Mouse (Mus musculus) liver, embryonic 12.5 days (tissue): ENCODE measurements around the gene Myl12a. TPM values are rescaled to one million over a fixed set of nuclear protein-coding genes. Genes with fewer than 3 reads are reported as not detected.

Source experiments
- ATAC-seq: fragments of 200-750 bp; cut with Nextera tagmentation; 2 replicates; pipeline ENCODE4 v1.8.0; 2017; ENCODE audit warnings: moderate number of reproducible peaks, mild to moderate bottlenecking, moderate library complexity
- H3K27ac ChIP-seq: fragments of 300-500 bp; sonication (generic); 2 replicates; pipeline ENCODE4 v1.5.1; 2016; ENCODE audit warnings: mild to moderate bottlenecking
- H3K27me3 ChIP-seq: fragments of 300-500 bp; sonication (generic); replicated peaks from 2 replicates; pipeline ENCODE4 v1.6.1; 2016; ENCODE audit warnings: mild to moderate bottlenecking, moderate library complexity
- H3K36me3 ChIP-seq: fragments of 300-500 bp; sonication (generic); 2 replicates; pipeline ENCODE4 v1.6.1; 2016; ENCODE audit warnings: mild to moderate bottlenecking, moderate library complexity
- H3K4me1 ChIP-seq: fragments of 300-500 bp; sonication (generic); 2 replicates; pipeline ENCODE4 v1.6.1; 2016
- H3K4me2 ChIP-seq: fragments of 300-500 bp; sonication (generic); 2 replicates; pipeline ENCODE4 v1.6.1; 2016; ENCODE audit warnings: mild to moderate bottlenecking, moderate library complexity
- H3K4me3 ChIP-seq: fragments of 300-500 bp; sonication (generic); 2 replicates; pipeline ENCODE4 v1.5.1; 2016; ENCODE audit warnings: mild to moderate bottlenecking, moderate library complexity
- H3K9ac ChIP-seq: fragments of 300-500 bp; sonication (generic); 2 replicates; pipeline ENCODE4 v1.6.1; 2016; ENCODE audit warnings: mild to moderate bottlenecking, moderate library complexity
- H3K9me3 ChIP-seq: fragments of 300-500 bp; sonication (generic); replicated peaks from 2 replicates; pipeline ENCODE4 v1.6.1; 2016; ENCODE audit warnings: mild to moderate bottlenecking, moderate library complexity
- WGBS: fragments of 180-500 bp; shearing (Covaris S2); methylation state at CpG from one replicate; pipeline ENCODE4 v1.1.7; 2016; ENCODE audit not compliant: insufficient replicate concordance; 5-methylcytosine and 5-hydroxymethylcytosine counted together
- polyA plus RNA-seq: library from polyadenylated mRNA; unstranded; fragments of >200 nt; fragmentation: Nextera tagmentation; extraction: Ambion mirVana; gene quantifications from 2 replicates; pipeline ENCODE4 v1.2.1, GENCODE M21; 2016

Myl12a gene
- polyA plus RNA-seq, 1 experiment from 2014 or later: 292 TPM

DNA sequence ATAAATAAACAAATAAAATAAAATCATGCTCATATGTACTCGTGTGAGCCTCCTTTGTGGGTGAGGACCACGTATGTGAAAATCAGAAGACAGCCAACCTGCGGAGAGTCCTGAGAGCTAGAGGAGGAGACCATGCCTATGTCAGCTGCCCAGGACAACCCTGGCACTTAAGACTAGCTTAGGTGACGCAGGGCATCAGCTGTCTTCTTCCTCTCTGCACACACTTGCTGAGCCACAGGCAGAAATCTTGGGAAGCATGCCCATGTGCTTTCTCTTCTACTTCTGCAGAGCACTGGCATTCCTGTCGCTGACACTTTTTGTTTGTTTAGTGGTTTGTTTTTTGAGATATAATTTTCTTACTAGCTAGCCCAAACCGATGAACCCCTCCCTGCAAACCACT is 7.1 kb downstream of the Myl12a start:
- H3K27me3 ChIP-seq: no peaks in the 10 kb centered on the region
- 86% methylated on average over 6 of the region's 6 CpGs for WGBS
- H3K9ac ChIP-seq: no peak overlapping the region
- H3K27ac ChIP-seq: no peak overlapping the region
- ATAC-seq: no peak
- H3K36me3 ChIP-seq: peaks cover 62% of the 10 kb centered on the region
- H3K4me2 ChIP-seq: no peak overlapping the region
- no peaks in the 10 kb centered on the region for H3K9me3 ChIP-seq
- peaks cover 57% of the 10 kb centered on the region for H3K4me1 ChIP-seq
- H3K4me3 ChIP-seq: no peak overlapping the region

GRCm38 (mm10) chr17:70994671-70995070 is 8.0 kb downstream of the Myl12a start:
- Histone ChIP-seq H3K9me3 (no peaks in the 10 kb centered on the region), H3K4me3 (no peak overlapping the region), H3K27ac (no peak overlapping the region), H3K4me1 (peaks cover 52% of the 10 kb centered on the region), H3K4me2 (no peak overlapping the region), H3K9ac (no peak overlapping the region), H3K27me3 (no peaks in the 10 kb centered on the region), H3K36me3 (peaks cover 57% of the 10 kb centered on the region)
- ATAC-seq: no peak
- WGBS: 66% methylated on average over 6 of the region's 6 CpGs

DNA sequence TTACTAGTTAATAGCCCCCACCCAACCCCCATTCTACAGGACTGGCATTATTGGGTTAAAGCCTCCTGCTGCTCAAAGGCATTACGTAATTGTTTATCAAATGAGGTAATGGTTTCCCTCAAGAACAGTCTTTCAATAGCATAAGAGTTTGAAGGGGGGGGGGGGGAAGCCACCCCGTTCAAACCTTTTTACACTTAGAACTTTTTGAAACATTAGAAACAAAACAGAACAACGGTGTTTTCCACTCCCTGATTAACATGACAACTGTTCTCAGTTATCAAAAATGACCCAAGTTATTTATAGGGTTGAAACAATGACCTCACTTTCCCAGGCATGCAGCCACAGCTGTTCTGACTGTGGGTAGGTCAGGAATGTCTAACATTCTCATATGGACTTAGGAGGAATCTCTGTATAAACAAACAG is 9.3 kb downstream of the Myl12a start:
- peaks cover 56% of the 10 kb centered on the region for H3K4me1 ChIP-seq
- no peak overlapping the region for H3K27ac ChIP-seq
- H3K4me2 ChIP-seq: no peak overlapping the region
- no peaks in the 10 kb centered on the region for H3K27me3 ChIP-seq
- H3K9ac ChIP-seq: no peak overlapping the region
- peaks cover 56% of the 10 kb centered on the region for H3K36me3 ChIP-seq
- H3K9me3 ChIP-seq: no peaks in the 10 kb centered on the region
- H3K4me3 ChIP-seq: no peak overlapping the region
- WGBS: 74% methylated on average over 3 of the region's 3 CpGs
- ATAC-seq: no peak

- no peaks in the 10 kb centered on the region for H3K9me3 ChIP-seq
- WGBS: 87% methylated on average over 9 of the region's 9 CpGs
- no peak overlapping the region for H3K4me3 ChIP-seq
- peaks cover 56% of the 10 kb centered on the region for H3K4me1 ChIP-seq
- H3K27me3 ChIP-seq: no peaks in the 10 kb centered on the region
- peaks cover 60% of the 10 kb centered on the region for H3K36me3 ChIP-seq
- ATAC-seq: no peak
- no peak overlapping the region; the same call in 1 of the 2 replicates for H3K9ac ChIP-seq
- no peak overlapping the region for H3K4me2 ChIP-seq
- H3K27ac ChIP-seq: 0 out of 2 replicates have a peak overlapping the region, but pooled peaks have one; percentile 23
These were observed 10.0 kb downstream of the Myl12a start for GRCm38 (mm10) chr17:70992662-70993061.

DNA sequence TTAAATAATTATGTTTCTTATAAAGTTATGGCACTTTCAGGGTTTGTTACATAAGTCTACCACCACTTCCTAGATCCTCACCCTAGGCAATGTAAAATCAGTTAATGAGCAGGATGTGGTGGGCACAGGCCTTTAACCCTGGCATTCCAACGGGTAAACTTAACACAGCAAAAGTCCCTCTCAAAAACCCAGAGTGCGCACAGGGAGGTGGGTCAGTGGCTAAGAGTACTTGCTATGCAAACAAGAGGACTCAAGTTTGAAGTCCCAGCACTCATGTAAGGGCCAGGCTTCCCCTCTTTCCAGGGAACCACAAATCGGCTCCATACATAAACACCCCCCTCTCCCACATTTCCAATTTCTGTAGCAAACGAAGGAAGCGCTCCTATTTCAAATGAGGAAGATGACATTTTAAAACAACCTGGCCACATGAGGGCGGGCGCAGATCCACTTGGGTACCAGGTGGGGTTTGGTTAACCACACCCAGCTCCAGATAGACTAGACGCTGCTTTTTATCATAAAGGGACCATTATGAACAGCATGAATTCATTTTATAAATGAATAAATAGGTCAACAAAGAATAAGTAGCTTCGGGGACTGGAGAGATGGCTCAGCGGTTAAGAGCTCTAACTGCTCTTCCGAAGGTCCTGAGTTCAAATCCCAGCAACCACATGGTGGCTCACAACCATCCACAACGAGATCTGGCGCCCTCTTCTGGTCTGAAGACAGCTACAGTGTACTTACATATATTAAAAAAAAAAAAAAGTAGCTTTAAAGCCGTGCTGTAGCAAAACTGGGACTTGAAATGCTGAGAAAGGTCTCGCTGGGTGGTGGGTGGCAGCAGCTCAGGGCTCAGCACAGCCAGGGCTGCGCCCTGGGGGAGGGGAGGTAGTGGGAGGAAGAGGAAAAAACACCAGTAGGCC is 10.7 kb downstream of the Myl12a start:
- no peak overlapping the region for H3K4me3 ChIP-seq
- H3K27me3 ChIP-seq: no peaks in the 10 kb centered on the region
- H3K9ac ChIP-seq: no peak overlapping the region
- peak overlapping the region; percentile 80; the same call in 1 of the 2 replicates for H3K27ac ChIP-seq
- H3K9me3 ChIP-seq: no peaks in the 10 kb centered on the region
- peaks cover 56% of the 10 kb centered on the region for H3K4me1 ChIP-seq
- no peak for ATAC-seq
- peak overlapping the region; percentile 88 for H3K4me2 ChIP-seq
- 80% methylated on average over 16 of the region's 16 CpGs for WGBS
- H3K36me3 ChIP-seq: peaks cover 60% of the 10 kb centered on the region

DNA sequence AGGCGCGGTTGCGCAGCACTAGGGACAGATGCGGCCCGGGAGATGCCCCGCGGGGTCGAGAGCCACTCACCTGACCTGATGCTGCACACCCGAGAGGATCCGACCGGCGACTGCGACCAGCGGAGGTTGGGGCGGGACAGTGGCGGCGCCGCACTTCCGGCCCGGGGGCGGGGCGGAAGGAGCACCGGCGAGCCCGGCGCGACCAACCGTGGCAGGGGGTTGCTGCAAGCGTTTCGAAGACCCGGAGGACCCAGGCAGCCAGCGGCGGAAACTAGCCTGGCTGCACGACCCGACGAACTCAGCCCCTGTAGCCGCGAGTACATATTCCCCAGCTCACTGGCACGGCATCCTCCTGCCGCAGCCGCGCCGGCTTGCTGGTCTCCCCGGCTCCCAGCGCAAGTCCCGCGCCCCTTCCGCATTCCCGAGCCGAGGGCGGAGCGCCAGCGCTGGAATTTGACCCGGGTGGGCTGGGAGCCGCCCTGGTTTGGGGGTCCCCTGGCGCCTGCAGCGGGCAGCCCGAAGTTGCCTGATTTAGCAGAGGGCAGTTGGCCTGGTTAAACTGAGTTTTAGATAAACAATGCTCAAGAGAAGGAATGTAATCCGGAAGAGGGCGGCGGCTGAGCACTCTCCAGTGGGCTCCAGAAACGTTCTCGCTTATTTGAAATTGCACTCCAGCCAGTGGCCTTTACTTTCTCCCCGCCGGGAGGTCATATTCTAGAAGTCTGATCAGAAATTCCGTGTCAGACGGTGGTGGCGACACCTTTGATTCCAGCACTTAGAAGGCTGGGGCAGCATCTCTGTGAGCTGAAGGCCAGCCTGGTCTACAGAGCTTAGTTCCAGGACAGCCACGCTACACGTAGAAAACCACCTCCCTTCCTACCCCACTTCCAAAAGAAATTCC is 12.0 kb downstream of the Myl12a start:
- WGBS: under 1% methylated on average over 70 of the region's 70 CpGs
- H3K27me3 ChIP-seq: no peaks in the 10 kb centered on the region
- peak overlapping the region; percentile 92 for H3K4me3 ChIP-seq
- peak; percentile 91 for ATAC-seq
- peaks cover 60% of the 10 kb centered on the region for H3K4me1 ChIP-seq
- no peaks in the 10 kb centered on the region for H3K9me3 ChIP-seq
- peak overlapping the region; percentile 88 for H3K4me2 ChIP-seq
- H3K27ac ChIP-seq: peak overlapping the region; percentile 80
- H3K36me3 ChIP-seq: peaks cover 58% of the 10 kb centered on the region
- peak overlapping the region; percentile 90 for H3K9ac ChIP-seq

DNA sequence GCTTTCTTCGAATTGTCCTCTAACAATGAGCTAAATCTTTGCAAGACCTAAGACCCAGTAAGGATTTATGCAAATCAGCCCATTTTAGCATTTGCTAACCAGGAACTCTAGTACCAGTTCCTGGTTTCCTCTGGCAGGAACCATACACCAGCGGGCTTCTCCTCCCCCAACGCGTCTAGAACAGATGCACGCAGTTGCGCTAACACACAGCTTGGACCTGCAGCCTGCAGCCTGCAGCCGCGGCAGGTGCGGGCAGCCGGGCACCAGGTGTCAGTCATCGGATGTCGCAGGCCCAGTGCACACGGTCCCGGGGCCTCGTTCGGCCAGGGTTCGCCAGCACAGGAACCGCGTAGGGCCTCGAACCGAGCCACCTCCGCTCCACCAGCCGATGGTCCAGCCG is 12.7 kb downstream of the Myl12a start:
- Histone ChIP-seq H3K27ac (peak overlapping the region; percentile 80), H3K4me3 (peak overlapping the region; percentile 92), H3K4me1 (peaks cover 62% of the 10 kb centered on the region), H3K9ac (peak overlapping the region; percentile 90), H3K27me3 (no peaks in the 10 kb centered on the region), H3K4me2 (peak overlapping the region; percentile 88), H3K9me3 (no peaks in the 10 kb centered on the region), H3K36me3 (peaks cover 58% of the 10 kb centered on the region)
- ATAC-seq: peak; percentile 68
- whole genome bisulfite sequencing: 1% methylated on average over 24 of the region's 24 CpGs

- Histone ChIP-seq H3K9ac (peak overlapping the region; percentile 90), H3K4me1 (peaks cover 59% of the 10 kb centered on the region), H3K27ac (no peak overlapping the region), H3K27me3 (no peaks in the 10 kb centered on the region), H3K36me3 (peaks cover 54% of the 10 kb centered on the region), H3K4me2 (peak overlapping the region; percentile 88), H3K9me3 (no peaks in the 10 kb centered on the region), H3K4me3 (peak overlapping the region; percentile 92)
- 33% methylated on average over 8 of the region's 8 CpGs for WGBS
- no peak for ATAC-seq
These were observed 13.2 kb downstream of the Myl12a start for GRCm38 (mm10) chr17:70989430-70989829.

DNA sequence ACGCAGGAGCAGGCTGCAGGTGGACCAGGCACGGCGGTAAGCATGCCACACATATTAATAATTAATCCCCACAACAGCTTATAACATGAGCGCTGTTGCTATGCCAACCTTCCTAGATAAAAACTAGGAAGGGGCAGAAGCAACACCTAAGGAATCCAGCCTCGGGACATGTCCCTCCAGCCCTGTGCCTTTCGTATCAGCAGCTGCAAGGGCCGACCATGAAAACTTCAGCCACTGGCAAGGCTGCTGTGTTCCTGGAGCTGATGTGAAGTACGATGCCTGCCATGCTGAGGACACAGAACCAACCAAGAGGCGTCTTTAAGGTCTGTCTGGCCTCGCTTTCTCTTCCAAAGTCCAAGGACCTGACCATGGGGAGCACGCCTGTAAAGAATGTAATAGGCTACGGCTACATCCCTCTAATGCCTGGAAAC is 14.3 kb downstream of the Myl12a start:
- H3K27ac ChIP-seq: no peak overlapping the region
- peaks cover 45% of the 10 kb centered on the region for H3K36me3 ChIP-seq
- H3K9me3 ChIP-seq: no peaks in the 10 kb centered on the region
- no peak overlapping the region for H3K9ac ChIP-seq
- no peaks in the 10 kb centered on the region for H3K27me3 ChIP-seq
- no peak overlapping the region for H3K4me2 ChIP-seq
- 83% methylated on average over 12 of the region's 12 CpGs for WGBS
- H3K4me1 ChIP-seq: peaks cover 51% of the 10 kb centered on the region
- no peak overlapping the region for H3K4me3 ChIP-seq
- no peak for ATAC-seq

DNA sequence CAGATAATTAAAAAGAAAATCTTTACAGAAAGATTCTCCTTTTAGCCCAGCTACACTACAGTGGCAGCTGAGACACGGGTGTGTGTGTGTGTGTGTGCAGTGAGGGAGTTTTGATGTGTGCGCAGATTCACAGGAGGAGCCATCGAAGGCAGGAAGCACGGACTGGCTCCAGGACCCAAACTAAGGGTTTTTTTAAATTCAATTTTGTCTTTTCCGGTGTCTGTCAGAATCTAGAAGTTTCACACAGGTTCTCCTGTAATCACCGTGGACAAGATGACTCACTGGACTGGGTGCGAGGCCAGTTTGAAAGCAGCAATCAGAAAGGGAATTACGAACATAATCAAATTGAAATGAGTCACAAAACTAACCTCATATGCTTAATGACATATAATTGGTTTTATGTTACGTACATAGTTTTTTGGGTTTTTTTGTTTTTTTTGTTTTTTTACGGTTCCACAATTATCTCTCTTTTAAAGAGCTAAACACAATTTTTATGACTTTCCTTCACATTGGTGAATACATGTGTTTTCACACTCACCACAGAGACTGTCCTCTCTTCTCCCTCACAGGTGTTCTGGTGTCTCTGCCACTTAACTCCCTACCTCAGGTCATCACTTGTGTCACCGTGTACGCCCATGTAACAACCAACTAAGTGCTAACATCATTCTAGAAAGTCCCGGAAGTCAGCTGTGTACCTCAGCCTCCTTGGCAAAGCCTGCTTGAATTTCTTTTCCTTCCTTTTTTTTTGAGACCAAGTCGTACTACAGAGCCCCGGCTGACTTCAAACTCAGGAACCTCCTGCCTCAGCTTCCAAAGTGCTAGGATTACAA is 15.6 kb downstream of the Myl12a start:
- Histone ChIP-seq H3K27ac (no peak overlapping the region), H3K4me1 (peaks cover 43% of the 10 kb centered on the region), H3K9ac (no peak overlapping the region), H3K27me3 (no peaks in the 10 kb centered on the region), H3K36me3 (peaks cover 45% of the 10 kb centered on the region), H3K9me3 (no peaks in the 10 kb centered on the region), H3K4me2 (no peak overlapping the region), H3K4me3 (no peak overlapping the region)
- no peak for ATAC-seq
- WGBS: 78% methylated on average over 15 of the region's 15 CpGs

- no peak overlapping the region for H3K27ac ChIP-seq
- peaks cover 47% of the 10 kb centered on the region for H3K36me3 ChIP-seq
- no peak for ATAC-seq
- peaks cover 36% of the 10 kb centered on the region for H3K4me1 ChIP-seq
- H3K27me3 ChIP-seq: no peaks in the 10 kb centered on the region
- no peak overlapping the region for H3K4me3 ChIP-seq
- no peaks in the 10 kb centered on the region for H3K9me3 ChIP-seq
- no peak overlapping the region for H3K9ac ChIP-seq
- no peak overlapping the region for H3K4me2 ChIP-seq
- WGBS: 68% methylated on average over 6 of the region's 6 CpGs
These were observed 16.3 kb downstream of the Myl12a start for GRCm38 (mm10) chr17:70986355-70986740.
